Mouse (Mus musculus) kidney, embryonic 14.5 days (tissue): ENCODE measurements around the gene Dio3. TPM values are rescaled to one million over a fixed set of nuclear protein-coding genes. Genes with fewer than 3 reads are reported as not detected.

ENCODE experiments used
- ATAC-seq: fragments of 200-750 bp; cut with Nextera tagmentation; 2 replicates; pipeline ENCODE4 v1.8.0; 2017; ENCODE audit warnings: moderate number of reproducible peaks, mild to moderate bottlenecking, moderate TSS enrichment, moderate library complexity; ENCODE audit not compliant: low FRiP score, low TSS enrichment
- H3K27ac ChIP-seq: fragments of 300-500 bp; sonication (generic); 2 replicates; pipeline ENCODE4 v1.5.1; 2014; ENCODE audit warnings: low read depth, mild to moderate bottlenecking, low read length, moderate library complexity, mixed read lengths
- H3K27me3 ChIP-seq: fragments of 300-500 bp; sonication (generic); 2 replicates; pipeline ENCODE4 v1.6.1; 2014; ENCODE audit warnings: mild to moderate bottlenecking, low read length; ENCODE audit not compliant: control insufficient read depth, insufficient read depth
- H3K36me3 ChIP-seq: fragments of 300-500 bp; sonication (generic); 2 replicates; pipeline ENCODE4 v1.6.1; 2014; ENCODE audit warnings: low read length, mixed read lengths; ENCODE audit not compliant: control insufficient read depth, insufficient read depth
- H3K4me1 ChIP-seq: fragments of 300-500 bp; sonication (generic); 2 replicates; pipeline ENCODE4 v1.6.1; 2014; ENCODE audit warnings: low read length, mixed read lengths; ENCODE audit not compliant: control insufficient read depth, insufficient read depth
- H3K4me2 ChIP-seq: fragments of 300-500 bp; sonication (generic); replicated peaks from 2 replicates; pipeline ENCODE4 v1.6.1; 2014; ENCODE audit warnings: low read depth, mild to moderate bottlenecking, low read length
- H3K4me3 ChIP-seq: fragments of 300-500 bp; sonication (generic); 2 replicates; pipeline ENCODE4 v1.5.1; 2014; ENCODE audit warnings: mild to moderate bottlenecking, low read length
- H3K9ac ChIP-seq: fragments of 300-500 bp; sonication (generic); 2 replicates; pipeline ENCODE4 v1.6.1; 2014; ENCODE audit warnings: low read depth, mild to moderate bottlenecking, low read length, moderate library complexity
- H3K9me3 ChIP-seq: fragments of 300-500 bp; sonication (generic); 2 replicates; pipeline ENCODE4 v1.6.1; 2016; ENCODE audit warnings: low read length; ENCODE audit not compliant: control insufficient read depth
- WGBS: fragments of 180-500 bp; shearing (Covaris S2); extraction: QIAGEN DNeasy Blood & Tissue Kit; methylation state at CpG from one replicate; pipeline ENCODE4 v1.1.7; 2014; 5-methylcytosine and 5-hydroxymethylcytosine counted together
- polyA plus RNA-seq: library from polyadenylated mRNA; unstranded; fragments of >200 nt; fragmentation: Nextera tagmentation; extraction: Ambion mirVana; gene quantifications from 2 replicates; pipeline ENCODE4 v1.2.1, GENCODE M21; 2014

Dio3 gene
- polyA plus RNA-seq, 1 experiment from 2014 or later: 0.09 TPM

GRCm38 (mm10) chr12:110252163-110252575 lies 26.7 kb upstream of the Dio3 start:
- H3K27ac ChIP-seq: no peak overlapping the region
- no peaks in the 10 kb centered on the region for H3K36me3 ChIP-seq
- 0 out of 2 replicates have a peak, but pooled peaks cover 4% of the 10 kb centered on the region for H3K27me3 ChIP-seq
- 0 out of 2 replicates have a peak, but pooled peaks have one; percentile 16 for ATAC-seq
- H3K4me1 ChIP-seq: peaks cover 9% of the 10 kb centered on the region; the same call in 1 of the 2 replicates
- no peaks in the 10 kb centered on the region for H3K9me3 ChIP-seq
- no peak overlapping the region for H3K4me2 ChIP-seq
- no peak overlapping the region for H3K9ac ChIP-seq
- WGBS: 23% methylated on average over 10 of the region's 10 CpGs
- no peak overlapping the region for H3K4me3 ChIP-seq

- peaks cover 9% of the 10 kb centered on the region; the same call in 1 of the 2 replicates for H3K4me1 ChIP-seq
- no peak overlapping the region for H3K4me2 ChIP-seq
- H3K36me3 ChIP-seq: no peaks in the 10 kb centered on the region
- H3K9ac ChIP-seq: no peak overlapping the region
- no peak overlapping the region for H3K4me3 ChIP-seq
- H3K9me3 ChIP-seq: no peaks in the 10 kb centered on the region
- no peak for ATAC-seq
- no peak overlapping the region for H3K27ac ChIP-seq
- H3K27me3 ChIP-seq: 0 out of 2 replicates have a peak, but pooled peaks cover 4% of the 10 kb centered on the region
- 55% methylated on average over 8 of the region's 10 CpGs for WGBS
Measured at GRCm38 (mm10) chr12:110255731-110256130, 23.1 kb upstream of the Dio3 start.

GRCm38 (mm10) chr12:110256478-110257220 lies 22.2 kb upstream of the Dio3 start:
- Histone ChIP-seq H3K36me3 (no peaks in the 10 kb centered on the region), H3K27me3 (0 out of 2 replicates have a peak, but pooled peaks cover 4% of the 10 kb centered on the region), H3K4me3 (no peak overlapping the region), H3K4me2 (peak overlapping the region; percentile 15; the same call in 1 of the 2 replicates), H3K4me1 (peaks cover 9% of the 10 kb centered on the region; the same call in 1 of the 2 replicates), H3K27ac (peak overlapping the region; percentile 11; the same call in 1 of the 2 replicates), H3K9ac (no peak overlapping the region), H3K9me3 (no peaks in the 10 kb centered on the region)
- 32% methylated on average over 14 of the region's 14 CpGs for WGBS
- peak; percentile 66; the same call in 1 of the 2 replicates for ATAC-seq

DNA sequence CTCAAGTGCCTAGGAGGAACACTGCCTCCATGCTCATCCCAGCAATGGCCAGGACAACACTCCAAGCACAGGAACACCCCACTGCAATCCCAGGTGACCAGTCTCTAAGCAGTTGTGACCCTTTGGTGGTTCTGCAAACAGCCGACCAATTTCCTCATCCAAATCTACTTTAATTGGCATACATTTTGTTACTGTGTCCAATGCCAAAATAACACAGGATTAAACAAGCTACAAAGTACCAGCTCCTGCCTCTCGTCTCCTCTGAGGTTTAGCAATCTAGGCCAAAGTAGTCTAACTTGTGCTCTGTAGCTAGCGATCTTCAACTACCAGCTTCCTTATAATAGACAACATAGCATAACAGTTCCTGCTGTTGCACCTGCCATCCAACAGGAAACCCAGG lies 10.6 kb upstream of the Dio3 start:
- H3K27me3 ChIP-seq: no peaks in the 10 kb centered on the region
- no peaks in the 10 kb centered on the region for H3K9me3 ChIP-seq

DNA sequence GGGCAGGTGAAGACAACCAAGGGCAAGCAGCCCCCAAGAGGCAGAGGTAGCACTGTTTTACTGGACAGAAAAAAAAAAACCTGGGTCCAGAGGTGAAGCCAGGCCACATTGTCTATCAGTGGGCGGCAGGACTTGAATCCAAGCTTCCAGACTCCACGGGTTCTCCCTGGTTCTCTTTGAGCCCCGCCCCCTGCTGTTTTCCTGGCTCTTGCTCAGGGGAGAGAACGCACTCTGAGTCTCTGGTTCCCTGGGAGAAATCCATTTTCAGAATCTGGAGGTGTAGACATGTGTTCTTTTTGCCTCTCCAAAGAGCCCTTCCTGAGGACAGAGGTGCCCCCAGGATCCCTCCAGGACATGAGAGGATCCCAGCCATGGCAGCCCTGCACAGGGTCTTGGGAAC lies 9.2 kb upstream of the Dio3 start:
- no peak for ATAC-seq
- no peak overlapping the region for H3K27ac ChIP-seq
- H3K4me1 ChIP-seq: no peaks in the 10 kb centered on the region
- H3K27me3 ChIP-seq: peaks cover 6% of the 10 kb centered on the region; the same call in 1 of the 2 replicates
- no peak overlapping the region for H3K9ac ChIP-seq
- H3K4me2 ChIP-seq: no peak overlapping the region
- no peaks in the 10 kb centered on the region for H3K9me3 ChIP-seq
- 83% methylated on average over 4 of the region's 4 CpGs for WGBS
- H3K36me3 ChIP-seq: no peaks in the 10 kb centered on the region
- no peak overlapping the region for H3K4me3 ChIP-seq

More for the DNA sequence above, 10.6 kb upstream of the Dio3 start:
- Histone ChIP-seq H3K4me2 (no peak overlapping the region), H3K9ac (no peak overlapping the region), H3K36me3 (no peaks in the 10 kb centered on the region), H3K27ac (no peak overlapping the region), H3K4me1 (no peaks in the 10 kb centered on the region), H3K4me3 (no peak overlapping the region)
- 86% methylated on average over 3 of the region's 3 CpGs for WGBS
- no peak for ATAC-seq

- H3K27ac ChIP-seq: no peak overlapping the region
- H3K9ac ChIP-seq: no peak overlapping the region
- 70% methylated on average over 1 of the region's 1 CpGs for WGBS
- no peak overlapping the region for H3K4me3 ChIP-seq
- peaks cover 14% of the 10 kb centered on the region; the same call in 1 of the 2 replicates for H3K4me1 ChIP-seq
- H3K9me3 ChIP-seq: 0 out of 2 replicates have a peak, but pooled peaks cover 3% of the 10 kb centered on the region
- peaks cover 61% of the 10 kb centered on the region for H3K27me3 ChIP-seq
- ATAC-seq: no peak
- H3K4me2 ChIP-seq: no peak overlapping the region
- H3K36me3 ChIP-seq: no peaks in the 10 kb centered on the region
Measured at GRCm38 (mm10) chr12:110276034-110276433, 2.8 kb upstream of the Dio3 start.

DNA sequence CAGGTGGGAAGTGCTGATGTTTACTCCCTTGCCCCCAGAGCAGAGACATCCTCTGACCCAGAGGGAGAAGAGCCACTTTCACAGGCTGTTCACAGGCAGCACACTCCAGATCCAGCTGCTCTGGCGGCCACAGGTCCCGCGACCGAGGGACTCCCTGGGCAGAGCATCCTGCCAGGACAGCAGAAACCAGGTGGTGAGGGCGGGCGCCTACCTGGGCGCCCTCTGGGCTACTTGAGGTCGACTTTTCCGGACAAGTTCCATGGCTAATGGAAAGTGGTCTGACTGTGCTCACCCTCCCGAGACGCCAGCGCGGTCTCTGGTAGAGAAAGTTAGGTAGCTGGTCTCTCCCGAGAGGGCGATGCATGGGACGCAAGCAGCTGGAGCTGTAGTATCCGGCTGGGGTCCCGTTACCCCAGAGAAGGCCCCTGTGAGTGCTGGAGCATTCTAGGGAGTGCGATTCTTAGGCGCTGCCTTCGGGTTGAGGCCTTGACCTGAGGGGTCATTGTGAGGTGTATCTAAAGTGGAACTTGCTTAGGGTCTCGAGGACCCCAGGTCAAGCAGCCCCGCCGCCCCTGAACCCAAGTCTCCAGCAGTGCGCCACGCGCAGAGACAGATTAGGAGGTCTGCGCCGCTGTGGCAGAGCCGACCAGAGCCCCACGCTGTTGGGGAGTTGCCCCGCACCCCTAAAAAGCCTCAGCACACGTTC lies 1.5 kb upstream of the Dio3 start:
- Histone ChIP-seq H3K4me2 (peak overlapping the region; percentile 82), H3K4me3 (peak overlapping the region; percentile 45), H3K36me3 (no peaks in the 10 kb centered on the region), H3K9me3 (0 out of 2 replicates have a peak, but pooled peaks cover 3% of the 10 kb centered on the region), H3K4me1 (peaks cover 14% of the 10 kb centered on the region; the same call in 1 of the 2 replicates), H3K27ac (no peak overlapping the region), H3K9ac (no peak overlapping the region), H3K27me3 (peaks cover 74% of the 10 kb centered on the region)
- ATAC-seq: peak; percentile 8; the same call in 1 of the 2 replicates
- 2% methylated on average over 33 of the region's 33 CpGs for WGBS

DNA sequence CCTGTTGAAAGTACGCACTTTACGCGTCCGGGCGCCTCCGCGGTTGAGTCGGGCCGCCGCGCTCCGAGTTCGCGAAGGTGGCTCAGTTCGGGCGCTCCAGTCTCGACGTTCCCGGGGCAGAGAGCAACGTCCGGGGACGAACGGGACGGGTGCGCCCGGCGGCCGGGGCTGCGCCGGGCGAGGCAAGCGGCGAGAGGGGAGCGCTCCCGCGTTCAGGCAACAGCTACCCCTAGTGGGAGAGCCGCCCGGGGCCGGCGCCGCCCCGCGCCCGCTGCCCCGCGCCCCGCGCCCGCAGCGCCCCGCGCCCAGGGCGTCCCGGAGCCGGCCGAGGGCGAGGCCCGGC lies 932 bp upstream of the Dio3 start:
- H3K27me3 ChIP-seq: peaks cover 80% of the 10 kb centered on the region
- WGBS: 1% methylated on average over 49 of the region's 58 CpGs
- H3K9me3 ChIP-seq: 0 out of 2 replicates have a peak, but pooled peaks cover 3% of the 10 kb centered on the region
- peak overlapping the region; percentile 45 for H3K4me3 ChIP-seq
- H3K4me2 ChIP-seq: peak overlapping the region; percentile 82
- H3K9ac ChIP-seq: peak overlapping the region; percentile 44; the same call in 1 of the 2 replicates
- H3K27ac ChIP-seq: no peak overlapping the region
- ATAC-seq: 0 out of 2 replicates have a peak, but pooled peaks have one; percentile 2
- H3K36me3 ChIP-seq: no peaks in the 10 kb centered on the region
- peaks cover 14% of the 10 kb centered on the region; the same call in 1 of the 2 replicates for H3K4me1 ChIP-seq
